Mouse (Mus musculus) cerebellum, adult 9-10 months (tissue): ENCODE results near the gene Lenep.

ENCODE experiments used
- DNase-seq: peaks from one replicate; pipeline ENCODE4 v3.0.0; 2022

Lenep gene

GRCm38 (mm10) chr3:89419571-89419970 lies 17.0 kb upstream of the Lenep start:
- DNase-seq, result no peak

GRCm38 (mm10) chr3:89418861-89419250 lies 16.3 kb upstream of the Lenep start:
- no peak for DNase-seq

GRCm38 (mm10) chr3:89418170-89418860 lies 15.7 kb upstream of the Lenep start, which contains the start of the genes Cks1b and Shc1:
Cks1b (minus strand) TSS chr3:89418383.
Shc1 (plus strand) TSS chr3:89418443.
- peak; percentile 94 for DNase-seq

- no peak for DNase-seq
Observed at GRCm38 (mm10) chr3:89417840-89418169, 15.2 kb upstream of the Lenep start.

GRCm38 (mm10) chr3:89417131-89417530 lies 14.5 kb upstream of the Lenep start:
- no peak for DNase-seq

GRCm38 (mm10) chr3:89416158-89416557 lies 13.6 kb upstream of the Lenep start:
- no peak for DNase-seq

GRCm38 (mm10) chr3:89411490-89412393 lies 9.1 kb upstream of the Lenep start, which contains the start of gene Flad1:
Flad1 (minus strand) TSS chr3:89411870.
- peak; percentile 100 for DNase-seq

GRCm38 (mm10) chr3:89410864-89411263 lies 8.3 kb upstream of the Lenep start:
- DNase-seq, result no peak

GRCm38 (mm10) chr3:89409701-89410100 lies 7.1 kb upstream of the Lenep start:
- no peak for DNase-seq

GRCm38 (mm10) chr3:89408448-89408847 lies 5.9 kb upstream of the Lenep start:
- DNase-seq, result no peak

GRCm38 (mm10) chr3:89406887-89407286 lies 4.3 kb upstream of the Lenep start:
- DNase-seq, result no peak

GRCm38 (mm10) chr3:89401329-89401728 lies 1.3 kb downstream of the Lenep start:
- DNase-seq, result no peak

- no peak for DNase-seq
Observed at GRCm38 (mm10) chr3:89396654-89397005, 6.0 kb downstream of the Lenep start.

- DNase-seq, result peak; percentile 83
Observed at GRCm38 (mm10) chr3:89395806-89396653, 6.6 kb downstream of the Lenep start.

GRCm38 (mm10) chr3:89395419-89395805 lies 7.2 kb downstream of the Lenep start:
- peak; percentile 72 for DNase-seq

GRCm38 (mm10) chr3:89394894-89395256 lies 7.7 kb downstream of the Lenep start:
- peak; percentile 91 for DNase-seq

GRCm38 (mm10) chr3:89394006-89394893 lies 8.3 kb downstream of the Lenep start, which contains the start of gene Zbtb7b:
Zbtb7b (minus strand) TSS chr3:89394776.
- DNase-seq, result peak; percentile 92

- DNase-seq, result peak; percentile 99
Observed at GRCm38 (mm10) chr3:89393605-89394004, 9.0 kb downstream of the Lenep start.

- DNase-seq, result peak; percentile 73
Observed at GRCm38 (mm10) chr3:89392871-89393311, 9.7 kb downstream of the Lenep start.

GRCm38 (mm10) chr3:89391663-89392511 lies 10.7 kb downstream of the Lenep start:
- peak; percentile 70 for DNase-seq
